Comparison of ENCODE assay signal across 7 mouse cellular contexts in genomic region chr4:134081730-134082386, GRCm38 (mm10). TPM values are rescaled to one million over a fixed set of nuclear protein-coding genes. Genes with fewer than 3 reads are reported as not detected.
DNase-seq lines count a peak whose midpoint lies in the region; ATAC-seq and TF ChIP-seq lines count a peak whose summit lies in the region.

No protein-coding gene starts in this region.

- no peaks in the 10 kb centered on the region for H3K36me3 ChIP-seq in kidney, adult 2 months (ENCODE audit: control insufficient read depth, insufficient read depth, low read length)
- no peaks in the 10 kb centered on the region for H3K36me3 ChIP-seq in limb, embryonic 14.5 days (ENCODE audit: control insufficient read depth, insufficient read depth, low read length)
- H3K36me3 ChIP-seq in midbrain, embryonic 16.5 days (ENCODE audit: control insufficient read depth, insufficient read depth, low read length): no peaks in the 10 kb centered on the region

- DNase-seq in adrenal gland, adult 2 months: peak; percentile 76
- DNase-seq in cerebellum, postnatal 25 days: peak; percentile 54 to 59
- peak; percentile 92 for DNase-seq in kidney, adult 2 months
- peak; percentile 71 for DNase-seq in limb, embryonic 14.5 days (ENCODE audit: low spot score)
- peak; percentile 67 to 89 for DNase-seq in spleen, postnatal 10 days (ENCODE audit: low spot score in 2 of 2)

- peak overlapping the region; percentile 81 for H3K4me2 ChIP-seq in limb, embryonic 14.5 days (replicated peaks; ENCODE audit: low read depth, low read length, severe bottlenecking)
- peak overlapping the region; percentile 71 for H3K4me2 ChIP-seq in midbrain, embryonic 16.5 days (ENCODE audit: low read length)

- ATAC-seq in granulocyte monocyte progenitor cell, adult 5-6 weeks (replicated peaks; ENCODE audit: poor library complexity, severe bottlenecking): peak; percentile 90
- peak; percentile 81 for ATAC-seq in limb, embryonic 14.5 days (ENCODE audit: low FRiP score, low read depth)
- ATAC-seq in midbrain, embryonic 16.5 days: peak; percentile 88

- TF ChIP-seq POLR2A in kidney, adult 2 months (IDR thresholded peaks at IDR 0.05; ENCODE audit: low read depth, low read length): no peak
- no peak for TF ChIP-seq POLR2A in limb, embryonic 14.5 days (IDR thresholded peaks at IDR 0.05; ENCODE audit: borderline replicate concordance, extremely low read depth, insufficient read depth, insufficient read length)

- peak overlapping the region; percentile 32; the same call in 1 of the 2 replicates for H3K9ac ChIP-seq in limb, embryonic 14.5 days (ENCODE audit: low read depth, low read length, severe bottlenecking)
- H3K9ac ChIP-seq in midbrain, embryonic 16.5 days (ENCODE audit: low read depth, low read length): peak overlapping the region; percentile 59

- under 1% methylated on average over 41 of the region's 41 CpGs for WGBS in kidney, adult 2 months
- WGBS in limb, embryonic 14.5 days: 2% methylated on average over 38 of the region's 41 CpGs
- WGBS in midbrain, embryonic 16.5 days: under 1% methylated on average over 40 of the region's 41 CpGs

- H3K9me3 ChIP-seq in limb, embryonic 14.5 days (ENCODE audit: control insufficient read depth, low read length): no peaks in the 10 kb centered on the region
- H3K9me3 ChIP-seq in midbrain, embryonic 16.5 days (replicated peaks; ENCODE audit: control insufficient read depth, low read length, poor library complexity, severe bottlenecking): no peaks in the 10 kb centered on the region

- H3K4me3 ChIP-seq in kidney, adult 2 months (ENCODE audit: insufficient read depth, low read depth, low read length): peak overlapping the region; percentile 58
- H3K4me3 ChIP-seq in limb, embryonic 14.5 days (replicated peaks; ENCODE audit: low read length): peak overlapping the region; percentile 42
- peak overlapping the region; percentile 43 for H3K4me3 ChIP-seq in midbrain, embryonic 16.5 days (ENCODE audit: low read depth, low read length)

- no peaks in the 10 kb centered on the region; the same call in 1 of the 2 replicates for H3K4me1 ChIP-seq in kidney, adult 2 months (ENCODE audit: control insufficient read depth, insufficient read depth, low read length)
- peaks cover 5% of the 10 kb centered on the region; the same call in 1 of the 2 replicates for H3K4me1 ChIP-seq in limb, embryonic 14.5 days (ENCODE audit: control insufficient read depth, insufficient read depth, low read length)
- H3K4me1 ChIP-seq in midbrain, embryonic 16.5 days (ENCODE audit: control insufficient read depth, insufficient read depth, low read length): peaks cover 5% of the 10 kb centered on the region; the same call in 1 of the 2 replicates

- TF ChIP-seq CTCF in kidney, adult 2 months (conservative IDR thresholded peaks at IDR 0.05; ENCODE audit: insufficient read depth, insufficient read length, low read depth, low read length): no peak

- no peaks in the 10 kb centered on the region for H3K27me3 ChIP-seq in kidney, adult 2 months (replicated peaks; ENCODE audit: control insufficient read depth, insufficient read depth, low read length)
- H3K27me3 ChIP-seq in limb, embryonic 14.5 days (ENCODE audit: control insufficient read depth, insufficient read depth, low read length): 0 out of 2 replicates have a peak, but pooled peaks cover 9% of the 10 kb centered on the region
- peaks cover 14% of the 10 kb centered on the region for H3K27me3 ChIP-seq in midbrain, embryonic 16.5 days (ENCODE audit: control insufficient read depth, insufficient read depth, low read depth, low read length)

- no peak overlapping the region for H3K27ac ChIP-seq in kidney, adult 2 months (ENCODE audit: insufficient read depth, low read depth, low read length)
- no peak overlapping the region for H3K27ac ChIP-seq in limb, embryonic 14.5 days (replicated peaks; ENCODE audit: low read depth, low read length)
- no peak overlapping the region for H3K27ac ChIP-seq in midbrain, embryonic 16.5 days (ENCODE audit: low read length)

RNA-seq across cellular contexts. Expression of gene Cd52, which starts 13.0 kb away (rescaled TPM):
- total RNA-seq in adrenal gland, adult 2 months (2021): 10 to 100 TPM; 17.0 to 23.2 TPM
- polyA plus RNA-seq in adrenal gland, adult 2 months (2012; rRNA removed): 9.5 and 9.7 TPM in 2 replicates
- total RNA-seq in granulocyte monocyte progenitor cell, adult 5-6 weeks (2014; fragmentation: Nextera tagmentation): 240 and 247 TPM in 2 replicates
- total RNA-seq in granulocyte monocyte progenitor cell, adult 5-6 weeks (2017): 259 and 330 TPM in 2 replicates
- polyA plus RNA-seq in kidney, adult 2 months (2012; rRNA removed): 14.8 and 65.1 TPM in 2 replicates
- 9.0 and 10.3 TPM in 2 replicates for polyA plus RNA-seq in limb, embryonic 14.5 days (2012; rRNA removed)
- polyA plus RNA-seq in limb, embryonic 14.5 days (2014; fragmentation: Nextera tagmentation; extraction: Ambion mirVana): 15.5 and 18.1 TPM in 2 replicates
- 0.92 and 2.1 TPM in 2 replicates for polyA plus RNA-seq in midbrain, embryonic 16.5 days (2015; fragmentation: Nextera tagmentation; extraction: Ambion mirVana)

RNA-seq across cellular contexts. Expression of gene Ubxn11, which starts 20.5 kb away (rescaled TPM):
- 1 to 10 TPM; 5.4 to 6.7 TPM for total RNA-seq in adrenal gland, adult 2 months (2021)
- polyA plus RNA-seq in adrenal gland, adult 2 months (2012; rRNA removed): 7.5 and 10.1 TPM in 2 replicates
- 14.4 and 30.2 TPM in 2 replicates for total RNA-seq in granulocyte monocyte progenitor cell, adult 5-6 weeks (2014; fragmentation: Nextera tagmentation)
- 4.8 and 11.2 TPM in 2 replicates for total RNA-seq in granulocyte monocyte progenitor cell, adult 5-6 weeks (2017)
- polyA plus RNA-seq in kidney, adult 2 months (2012; rRNA removed): 5.6 and 5.9 TPM in 2 replicates
- polyA plus RNA-seq in limb, embryonic 14.5 days (2012; rRNA removed): 21.9 and 24.1 TPM in 2 replicates
- polyA plus RNA-seq in limb, embryonic 14.5 days (2014; fragmentation: Nextera tagmentation; extraction: Ambion mirVana): 7.6 and 12.0 TPM in 2 replicates
- 18.4 and 19.0 TPM in 2 replicates for polyA plus RNA-seq in midbrain, embryonic 16.5 days (2015; fragmentation: Nextera tagmentation; extraction: Ambion mirVana)

RNA-seq across cellular contexts. Expression of gene Crybg2, which starts 21.2 kb away (rescaled TPM):
- under 1 TPM; 0.14 to 0.46 TPM for total RNA-seq in adrenal gland, adult 2 months (2021)
- 0.12 and 0.21 TPM in 2 replicates for polyA plus RNA-seq in adrenal gland, adult 2 months (2012; rRNA removed)
- total RNA-seq in granulocyte monocyte progenitor cell, adult 5-6 weeks (2014; fragmentation: Nextera tagmentation): 0.38 and 1.3 TPM in 2 replicates
- total RNA-seq in granulocyte monocyte progenitor cell, adult 5-6 weeks (2017): not detected in 2 replicates
- 0.69 and 1.0 TPM in 2 replicates for polyA plus RNA-seq in kidney, adult 2 months (2012; rRNA removed)
- polyA plus RNA-seq in limb, embryonic 14.5 days (2012; rRNA removed): 8.2 and 11.3 TPM in 2 replicates
- polyA plus RNA-seq in limb, embryonic 14.5 days (2014; fragmentation: Nextera tagmentation; extraction: Ambion mirVana): 12.3 and 12.4 TPM in 2 replicates
- polyA plus RNA-seq in midbrain, embryonic 16.5 days (2015; fragmentation: Nextera tagmentation; extraction: Ambion mirVana): 3.8 and 6.6 TPM in 2 replicates

RNA-seq across cellular contexts. Expression of gene Zfp683, which starts 28.2 kb away (rescaled TPM):
- under 1 TPM in 1 of 2 experiments, not detected in 1; 0.21 TPM for total RNA-seq in adrenal gland, adult 2 months (2021)
- 0.98 and 1.1 TPM in 2 replicates for polyA plus RNA-seq in adrenal gland, adult 2 months (2012; rRNA removed)
- not detected in 2 replicates for total RNA-seq in granulocyte monocyte progenitor cell, adult 5-6 weeks (2014; fragmentation: Nextera tagmentation)
- not detected in 2 replicates for total RNA-seq in granulocyte monocyte progenitor cell, adult 5-6 weeks (2017)
- 0.52 and 0.81 TPM in 2 replicates for polyA plus RNA-seq in kidney, adult 2 months (2012; rRNA removed)
- polyA plus RNA-seq in limb, embryonic 14.5 days (2012; rRNA removed): 0.04 and 0.08 TPM in 2 replicates
- polyA plus RNA-seq in limb, embryonic 14.5 days (2014; fragmentation: Nextera tagmentation; extraction: Ambion mirVana): not detected in 2 replicates
- not detected in 2 replicates for polyA plus RNA-seq in midbrain, embryonic 16.5 days (2015; fragmentation: Nextera tagmentation; extraction: Ambion mirVana)

RNA-seq across cellular contexts. Expression of gene Sh3bgrl3, which starts 46.7 kb away (rescaled TPM):
- total RNA-seq in adrenal gland, adult 2 months (2021): 100 to 1,000 TPM in 1 of 2 experiments, 10 to 100 TPM in 1; 99.6 to 109 TPM
- 380 and 502 TPM in 2 replicates for polyA plus RNA-seq in adrenal gland, adult 2 months (2012; rRNA removed)
- 841 and 871 TPM in 2 replicates for total RNA-seq in granulocyte monocyte progenitor cell, adult 5-6 weeks (2014; fragmentation: Nextera tagmentation)
- total RNA-seq in granulocyte monocyte progenitor cell, adult 5-6 weeks (2017): 333 and 394 TPM in 2 replicates
- polyA plus RNA-seq in kidney, adult 2 months (2012; rRNA removed): 262 and 323 TPM in 2 replicates
- 325 and 365 TPM in 2 replicates for polyA plus RNA-seq in limb, embryonic 14.5 days (2012; rRNA removed)
- polyA plus RNA-seq in limb, embryonic 14.5 days (2014; fragmentation: Nextera tagmentation; extraction: Ambion mirVana): 532 and 538 TPM in 2 replicates
- polyA plus RNA-seq in midbrain, embryonic 16.5 days (2015; fragmentation: Nextera tagmentation; extraction: Ambion mirVana): 421 and 430 TPM in 2 replicates
